Mouse (Mus musculus): ENCODE data around the gene Dtx3.

Gene Dtx3

DNA sequence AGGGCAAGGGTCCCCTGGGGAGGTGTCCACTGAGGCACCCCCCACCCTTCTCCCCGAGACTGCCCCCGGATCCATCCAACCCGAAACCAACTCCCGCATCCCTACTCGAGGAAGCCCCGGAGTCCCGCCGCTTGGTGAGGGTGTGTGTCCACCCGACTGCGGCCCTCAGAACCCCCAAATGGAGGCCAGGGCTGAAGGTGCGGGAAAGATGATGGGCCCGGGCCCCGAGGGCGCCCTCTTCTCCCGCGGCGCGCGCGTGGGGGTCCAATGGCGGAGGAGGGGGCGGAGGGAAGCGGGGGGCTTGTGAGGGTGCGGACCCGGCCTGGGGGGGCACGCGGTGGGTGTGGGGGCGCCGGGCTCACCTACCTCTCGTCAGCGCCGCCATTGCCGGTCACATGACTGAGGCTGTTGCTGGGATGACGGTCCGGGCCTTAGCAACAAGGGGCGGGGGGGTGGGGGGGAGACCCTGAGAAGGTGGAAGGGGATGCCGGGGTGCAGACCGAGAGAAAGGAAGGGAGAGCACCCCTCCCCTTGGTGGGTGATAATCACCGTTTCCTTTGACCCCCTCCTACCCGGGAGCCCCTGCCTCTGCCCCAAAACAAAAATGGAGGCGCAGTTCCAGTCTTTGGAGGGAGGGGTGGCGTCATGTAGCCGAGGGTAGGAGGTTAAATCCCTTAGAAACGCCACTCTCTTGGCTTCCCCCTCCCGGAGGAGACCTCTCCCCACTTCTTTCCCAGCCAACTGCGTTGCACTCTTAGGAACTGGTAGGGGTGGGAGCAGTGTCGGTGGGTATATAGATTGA lies at the start of gene Dtx3:
TSS of gene Dtx3 (minus strand) at position 401 of the 802 bp plus-strand sequence.
- peak; percentile 78 for DNase-seq

DNA sequence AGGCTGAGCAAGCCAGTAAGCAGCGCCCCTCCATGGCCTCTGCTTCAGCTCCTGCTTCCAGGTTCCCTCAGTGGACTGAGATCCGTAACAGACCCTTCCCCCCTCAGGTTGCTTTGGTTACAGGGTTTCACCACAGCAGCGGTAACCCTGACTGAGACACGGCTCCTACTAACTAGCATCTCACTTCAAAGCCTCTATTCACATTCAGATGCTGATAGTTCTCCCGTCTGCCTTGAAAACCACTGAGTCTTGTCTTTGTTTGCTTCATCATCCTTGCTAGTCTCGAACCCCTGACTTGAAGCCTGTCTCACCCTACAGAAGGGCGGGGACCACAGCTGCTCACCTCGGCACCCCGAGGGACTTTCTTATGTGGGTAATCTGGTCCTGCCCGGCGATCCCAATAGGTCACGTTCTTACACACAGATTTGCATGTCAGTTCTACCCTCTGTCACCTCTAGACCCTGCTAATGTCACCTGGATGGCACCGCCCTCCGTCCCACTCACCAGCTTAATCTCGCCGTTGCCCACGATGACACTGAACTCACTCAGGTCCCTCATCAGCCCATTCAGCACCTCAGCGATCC lies 42.8 kb upstream of the Dtx3 start:
- DNase-seq, result no peak

DNA sequence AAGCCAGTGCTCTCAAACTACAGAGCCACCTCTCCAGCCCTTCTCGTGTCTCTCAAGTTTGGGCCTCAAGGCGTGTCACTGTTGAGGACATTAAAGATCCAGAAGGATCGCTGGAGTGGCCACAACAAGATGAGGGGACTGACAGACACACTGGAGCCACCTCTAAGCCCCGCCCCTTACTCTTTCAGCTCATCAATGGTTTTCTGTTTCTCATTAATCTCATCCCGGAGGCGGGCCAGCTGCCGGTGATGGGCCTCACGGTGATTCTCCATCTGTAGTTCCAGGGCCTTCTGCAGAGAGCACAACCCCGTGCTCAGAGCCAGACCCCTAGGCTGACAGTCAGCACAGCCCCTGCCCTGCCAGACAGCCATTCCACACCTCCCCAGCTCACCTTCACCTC lies 41.0 kb upstream of the Dtx3 start:
- no peak for DNase-seq

DNA sequence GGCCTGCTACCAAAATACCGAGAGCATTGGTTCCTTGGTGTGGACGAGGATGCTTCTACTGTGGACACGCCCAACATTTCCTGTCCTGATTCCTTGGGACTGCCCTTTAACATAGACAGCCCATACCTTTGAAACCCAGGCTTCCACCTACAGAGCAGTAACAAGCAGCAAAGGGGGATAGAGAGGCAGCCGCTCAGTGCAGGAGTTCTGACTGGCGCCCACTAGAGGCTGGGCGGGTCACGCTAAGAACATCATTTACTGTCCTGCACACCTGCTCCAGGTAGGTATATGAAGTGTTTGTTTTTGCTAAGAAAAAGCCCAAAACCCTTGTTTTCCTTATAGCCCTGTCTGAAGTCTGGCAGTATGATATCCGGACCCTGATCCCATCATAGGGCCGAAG lies 37.6 kb upstream of the Dtx3 start:
- DNase-seq, result no peak

DNA sequence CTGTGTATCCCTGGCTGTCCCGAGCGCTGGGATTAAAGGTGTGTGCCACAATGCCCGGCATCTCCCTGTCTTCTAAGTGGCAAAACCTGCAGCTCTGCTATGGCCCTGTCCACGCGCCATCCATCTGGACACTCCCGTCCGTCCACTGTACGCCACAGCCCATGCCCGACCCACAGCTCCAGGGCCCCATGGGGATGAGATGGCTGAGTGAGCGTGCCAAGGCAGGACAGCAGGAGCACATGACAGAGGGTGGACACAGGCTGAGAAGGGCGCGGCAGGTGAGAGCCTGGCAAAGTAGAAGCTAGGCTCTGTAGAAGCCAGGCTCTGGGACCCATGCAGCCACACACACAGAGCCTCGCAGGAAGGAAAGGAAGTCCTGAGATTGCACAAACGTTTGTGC lies 36.2 kb upstream of the Dtx3 start:
- DNase-seq, result no peak

DNA sequence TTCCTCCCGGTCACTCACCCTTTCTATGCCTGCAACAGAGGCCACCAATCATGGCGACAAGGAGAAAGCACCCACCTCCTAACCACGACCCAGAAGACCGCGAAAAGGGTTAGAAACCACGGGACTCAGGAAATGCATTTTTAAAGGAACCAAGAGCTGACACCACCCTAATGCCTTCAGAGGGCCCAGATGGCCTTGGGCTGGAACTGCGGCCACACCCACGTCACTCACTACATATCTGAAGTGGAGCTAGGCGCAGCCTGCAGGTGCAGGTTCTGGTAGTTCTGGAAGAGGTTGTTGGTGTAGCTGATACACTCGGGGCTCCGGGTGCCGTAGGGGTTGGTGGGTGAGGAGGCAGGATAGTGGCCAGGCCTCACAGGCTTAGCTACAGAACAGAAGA lies 35.2 kb upstream of the Dtx3 start:
- DNase-seq, result no peak

DNA sequence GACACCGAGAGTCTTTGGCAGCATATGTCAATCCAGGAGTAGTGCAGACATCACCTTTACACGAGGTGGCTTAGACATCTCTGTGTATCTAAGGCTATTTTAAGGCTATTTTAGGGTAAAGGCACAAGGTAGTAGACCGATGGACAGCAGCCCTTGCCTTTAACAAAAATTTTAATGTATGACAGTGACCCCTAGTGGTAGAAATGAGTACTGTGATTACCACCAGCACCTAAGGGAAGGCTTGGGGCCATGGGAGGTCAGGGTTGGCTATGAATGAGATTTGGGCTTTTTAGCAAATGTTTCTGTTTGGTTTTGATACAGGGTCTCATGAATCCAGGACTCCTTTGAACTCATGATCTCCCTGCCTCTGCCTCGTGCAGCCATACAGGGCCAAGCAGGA lies 33.4 kb upstream of the Dtx3 start:
- DNase-seq, result peak; percentile 47

DNA sequence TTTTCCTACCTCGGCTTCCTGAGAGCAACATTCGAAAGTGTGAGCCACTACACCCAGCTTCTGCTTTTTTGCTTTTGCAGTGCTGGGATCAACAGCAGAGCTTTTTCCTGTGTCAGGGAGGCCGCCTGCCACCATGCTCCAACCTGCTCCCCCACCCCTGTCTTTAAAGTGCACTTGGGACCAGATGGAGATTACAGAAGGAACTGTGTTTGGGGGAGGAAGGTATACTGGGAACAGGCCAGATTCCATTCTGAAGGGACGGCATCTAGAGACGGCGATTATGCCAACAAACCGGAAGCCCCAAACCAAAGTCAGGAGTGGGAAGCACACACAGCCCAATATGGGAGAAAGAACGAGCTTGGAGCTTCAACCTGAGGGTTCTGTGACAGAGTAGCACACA lies 31.6 kb upstream of the Dtx3 start:
- no peak for DNase-seq

DNA sequence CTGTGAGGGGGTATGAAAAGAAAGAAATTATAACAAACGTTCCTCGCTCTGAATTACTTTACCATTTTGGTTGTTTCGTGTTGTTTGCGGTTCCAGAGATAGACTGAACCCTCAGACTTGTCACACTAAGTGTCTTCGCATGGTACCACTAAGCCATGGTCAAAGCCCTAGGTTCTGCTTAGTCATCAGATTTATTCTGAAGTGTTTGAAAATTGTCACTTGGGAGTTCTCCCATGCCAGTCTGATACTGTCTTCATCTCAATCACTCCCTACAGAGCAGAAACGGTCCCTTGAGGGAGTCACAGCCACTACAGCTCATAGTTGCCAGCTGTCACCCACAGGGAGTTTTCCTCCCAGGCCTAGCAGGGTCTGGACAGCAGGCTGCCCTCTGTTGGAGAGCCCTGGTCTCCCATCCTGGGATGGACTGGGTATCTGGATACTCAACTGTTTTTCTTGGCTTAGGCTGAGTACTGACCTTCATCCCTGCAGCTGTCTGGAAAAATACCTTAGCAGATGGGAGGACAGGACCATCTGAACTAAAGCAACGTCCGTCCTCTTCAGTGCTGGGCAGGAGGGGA lies 30.9 kb upstream of the Dtx3 start:
- DNase-seq, result peak; percentile 58

DNA sequence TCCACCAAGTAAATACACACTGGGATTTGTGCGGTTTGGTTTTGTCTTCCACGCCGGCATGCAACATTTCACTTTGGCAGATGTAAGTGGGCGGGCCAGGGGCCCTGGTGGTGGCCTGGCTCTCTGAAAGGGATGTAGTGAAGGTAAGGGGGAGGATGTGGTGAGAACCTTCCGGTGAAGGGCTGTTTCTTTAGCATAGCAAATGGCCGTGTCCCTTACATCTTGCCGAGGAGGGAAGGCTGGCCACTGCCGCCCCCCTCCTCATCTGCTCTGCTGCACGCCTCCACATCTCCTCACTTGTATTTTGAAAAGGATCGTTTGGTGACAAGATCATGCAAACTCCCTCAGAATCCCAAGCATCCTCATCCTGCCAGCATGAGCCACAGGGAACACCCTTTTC lies 30.2 kb upstream of the Dtx3 start:
- DNase-seq, result no peak

DNA sequence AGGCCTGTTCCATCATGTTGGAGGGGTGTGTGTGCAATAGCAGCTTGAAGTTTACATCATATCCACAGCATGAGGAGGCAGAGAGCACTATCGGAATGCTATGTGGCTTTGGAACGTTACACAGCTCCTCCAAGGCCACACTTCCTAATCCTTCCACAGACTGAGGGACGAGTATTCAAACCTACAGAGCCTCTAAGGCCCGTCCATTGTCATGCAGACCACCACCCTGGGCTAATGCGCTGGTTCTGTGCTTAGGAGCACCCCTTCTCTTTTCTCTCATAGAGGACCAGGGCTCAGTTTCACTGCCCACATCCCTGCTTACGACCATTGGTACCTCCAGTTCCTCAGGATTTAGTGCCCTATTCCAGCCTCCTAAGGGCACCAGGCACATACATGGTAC lies 29.7 kb upstream of the Dtx3 start:
- DNase-seq, result no peak

DNA sequence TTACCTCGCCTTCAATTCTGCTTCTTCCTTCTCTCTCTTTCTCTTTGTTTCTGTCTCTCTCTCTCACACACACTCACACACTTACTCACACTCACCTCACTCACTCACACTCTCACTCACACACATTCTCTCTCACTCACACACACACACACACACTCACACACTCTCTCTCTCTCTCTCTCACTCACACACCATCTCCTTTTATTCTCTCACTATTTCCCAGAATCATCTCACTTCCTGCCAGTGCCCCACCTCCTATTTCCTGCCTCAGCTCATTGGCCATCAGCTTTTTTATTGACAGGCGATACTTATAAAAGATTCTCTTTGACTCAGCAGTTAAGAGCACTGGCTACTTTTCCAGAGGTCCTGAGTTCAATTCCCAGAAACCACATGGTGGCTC lies 22.8 kb upstream of the Dtx3 start:
- no peak for DNase-seq

DNA sequence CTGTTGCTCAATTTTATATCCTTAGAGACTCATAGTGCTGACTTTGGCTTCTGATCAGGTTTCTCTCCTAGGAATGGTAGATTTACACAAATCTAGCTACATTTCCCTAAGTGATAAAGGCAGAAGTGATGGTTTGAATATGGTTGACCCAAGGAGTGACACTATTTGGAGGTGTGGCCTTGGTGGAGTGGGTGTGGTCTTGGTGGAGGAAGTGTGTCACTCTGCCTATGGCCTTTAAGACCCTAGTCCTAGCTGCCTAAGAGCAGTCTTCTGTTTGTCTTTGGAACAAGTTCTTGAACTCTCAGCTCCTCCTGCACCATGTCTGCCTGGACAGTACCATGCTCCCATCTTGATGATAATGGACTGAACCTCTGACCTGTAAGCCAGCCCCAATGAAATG lies 21.6 kb upstream of the Dtx3 start:
- DNase-seq, result no peak

DNA sequence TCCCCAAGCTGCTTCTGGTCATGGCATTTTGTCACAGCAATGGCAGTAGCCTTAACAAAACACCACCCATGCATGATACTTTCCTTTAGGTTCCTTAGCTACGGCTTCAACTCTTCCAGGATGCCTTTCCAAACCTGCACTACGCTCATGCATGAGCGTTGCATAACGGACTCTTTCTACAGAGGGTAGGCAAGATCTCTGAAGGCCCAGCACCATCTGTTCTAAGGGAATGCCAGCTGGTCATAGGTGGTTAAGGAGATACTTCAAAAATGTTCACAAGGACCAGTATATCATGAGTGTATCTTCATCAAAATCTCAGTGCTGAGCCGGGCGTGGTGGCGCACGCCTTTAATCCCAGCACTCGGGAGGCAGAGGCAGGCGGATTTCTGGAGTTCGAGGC lies 20.9 kb upstream of the Dtx3 start:
- no peak for DNase-seq

DNA sequence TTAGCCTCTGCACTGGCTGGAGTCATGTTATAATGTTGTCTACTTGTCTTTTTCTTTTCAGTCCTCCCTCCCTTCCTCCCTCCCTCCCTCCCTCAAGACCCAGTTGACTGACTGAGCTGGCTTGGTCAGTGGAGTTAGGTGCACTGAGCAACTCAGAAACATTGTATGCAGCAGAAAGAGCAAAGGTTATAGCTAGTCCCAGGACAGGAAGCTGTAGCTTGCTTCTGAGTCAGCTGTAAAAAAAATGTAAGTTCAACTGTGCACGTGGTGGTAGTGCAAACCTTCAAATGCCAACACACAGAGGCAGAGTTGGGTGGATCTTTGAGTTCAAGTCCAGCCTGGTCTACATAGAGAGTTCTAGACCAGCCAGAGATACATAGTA lies 18.9 kb upstream of the Dtx3 start:
- no peak for DNase-seq

DNA sequence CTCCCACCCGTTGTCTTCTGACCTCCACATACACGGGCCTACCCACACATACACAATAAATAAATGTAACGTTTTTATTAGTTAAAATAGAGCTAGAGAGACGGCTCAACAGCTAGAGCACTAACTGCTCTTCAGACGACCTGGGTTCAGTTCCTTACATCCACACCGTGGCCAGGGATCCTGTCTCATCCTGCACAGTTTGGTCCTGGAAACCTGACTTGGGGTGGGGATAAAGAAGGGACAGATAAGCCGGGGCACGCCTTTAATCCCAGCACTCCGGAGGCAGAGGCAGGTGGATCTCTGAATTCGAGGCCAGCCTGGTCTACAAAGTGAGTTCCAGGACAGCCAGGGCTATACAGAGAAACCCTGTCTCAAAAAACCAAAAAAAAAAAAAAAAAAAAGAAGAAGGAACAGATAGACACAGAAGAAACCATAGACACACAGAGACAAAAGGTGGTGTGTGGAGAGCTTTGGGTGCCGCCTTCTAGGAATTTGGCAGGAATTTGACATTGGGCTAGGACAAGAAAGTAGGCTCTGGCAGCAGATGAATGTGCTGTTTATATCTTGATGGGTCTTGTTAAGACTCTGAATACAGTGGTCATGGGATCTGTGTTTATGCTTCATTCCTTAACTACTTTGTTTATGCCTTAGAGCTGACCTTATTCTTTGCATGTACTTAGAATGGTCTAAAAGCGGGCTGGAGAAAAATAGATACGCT lies 18.3 kb upstream of the Dtx3 start:
- DNase-seq, result no peak

DNA sequence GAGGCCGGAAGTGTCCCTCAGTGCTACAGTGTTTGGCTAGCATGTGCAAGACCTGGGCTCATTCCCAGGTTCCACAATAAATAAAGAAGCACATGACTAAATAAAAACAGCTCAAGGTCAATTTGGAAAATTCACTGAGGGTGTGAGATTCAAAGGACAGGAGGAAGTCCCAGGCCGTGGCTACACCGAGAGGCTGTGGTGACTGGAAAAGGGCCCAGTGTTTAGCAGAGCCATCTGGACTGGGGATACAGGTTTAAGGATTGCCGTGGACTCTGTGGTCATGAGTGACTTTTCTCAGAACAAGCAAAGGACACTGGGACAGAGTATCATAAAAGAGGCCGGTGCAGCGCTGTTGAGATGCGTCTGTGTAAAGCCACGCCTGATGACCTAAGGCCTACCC lies 17.7 kb upstream of the Dtx3 start:
- no peak for DNase-seq

DNA sequence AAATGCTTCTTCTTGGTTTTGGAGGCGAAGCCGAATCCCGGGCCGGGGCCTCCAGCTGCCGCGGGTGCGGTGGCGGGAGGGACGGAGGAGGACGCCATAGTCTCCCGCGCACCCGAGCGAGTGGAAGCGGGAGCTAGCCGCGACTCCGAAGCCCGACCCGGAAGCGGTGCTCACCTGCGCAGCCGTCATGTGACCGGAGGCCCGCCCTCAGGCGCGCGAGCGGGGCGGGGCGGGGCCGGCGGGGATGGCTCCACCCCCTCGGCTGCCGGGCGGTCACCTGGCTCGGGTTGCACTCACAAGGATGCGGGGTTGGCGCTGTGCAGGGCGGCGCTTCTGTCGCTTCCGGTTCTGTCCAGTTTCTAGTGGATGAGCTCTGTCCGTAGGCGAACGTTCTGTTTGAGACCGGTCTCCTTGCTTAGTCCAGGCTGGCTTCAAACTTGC lies 15.9 kb upstream of the Dtx3 start, which contains the start of gene Pip4k2c:
TSS of gene Pip4k2c (minus strand) at position 172 of the 441 bp plus-strand sequence.
- DNase-seq, result peak; percentile 95

DNA sequence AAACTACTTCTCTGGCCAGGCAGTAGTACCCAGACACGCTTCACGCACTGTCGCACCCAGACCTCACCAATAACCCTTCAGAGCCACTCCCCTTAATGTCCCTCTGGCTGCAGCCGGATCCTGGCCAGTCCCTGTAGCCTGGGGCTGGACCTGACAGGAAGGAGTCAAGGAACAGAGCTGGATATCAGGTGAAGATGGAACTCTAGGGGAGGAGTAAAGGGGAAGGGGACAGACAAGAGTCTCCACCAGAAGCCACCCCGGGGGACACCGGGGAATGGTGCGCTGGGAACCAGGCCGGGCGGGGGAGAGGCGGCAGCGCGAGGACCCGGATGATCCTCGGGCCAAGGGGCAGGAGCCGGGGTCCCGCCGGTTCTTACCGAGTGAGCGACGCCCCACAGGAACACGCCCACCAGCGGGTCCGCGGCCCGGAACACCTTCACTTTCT lies 15.5 kb upstream of the Dtx3 start:
- peak; percentile 78 for DNase-seq

DNA sequence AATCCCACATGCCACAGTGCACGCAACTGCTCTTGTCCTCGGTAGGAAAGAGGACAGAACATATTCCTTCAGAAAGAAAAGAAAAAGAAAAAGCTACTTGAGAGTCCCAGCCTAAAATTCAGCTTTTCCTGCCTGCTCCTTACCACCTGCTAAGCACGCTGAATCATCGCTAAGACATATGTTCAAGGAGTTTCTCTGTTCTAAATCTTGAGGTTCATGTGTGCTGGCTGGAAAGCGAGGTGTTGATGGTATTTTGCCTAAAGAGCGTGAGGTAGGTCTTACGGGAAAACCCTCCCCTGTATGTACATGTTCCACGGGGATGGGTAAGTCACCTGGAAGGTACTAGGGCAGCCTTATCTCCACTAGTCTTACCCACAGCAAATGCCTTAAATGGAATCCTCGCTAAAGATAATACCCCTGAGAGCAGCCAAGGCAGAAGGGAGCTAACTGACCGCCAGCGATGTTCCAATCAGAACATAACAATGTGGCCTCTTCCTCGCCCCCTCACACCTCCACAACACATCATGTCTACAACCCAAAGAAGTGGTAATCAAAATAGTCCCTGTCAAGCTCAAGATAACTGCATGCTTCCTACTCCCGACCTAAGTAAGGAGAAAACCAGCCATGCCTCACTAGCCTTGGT lies 14.5 kb upstream of the Dtx3 start:
- no peak for DNase-seq

DNA sequence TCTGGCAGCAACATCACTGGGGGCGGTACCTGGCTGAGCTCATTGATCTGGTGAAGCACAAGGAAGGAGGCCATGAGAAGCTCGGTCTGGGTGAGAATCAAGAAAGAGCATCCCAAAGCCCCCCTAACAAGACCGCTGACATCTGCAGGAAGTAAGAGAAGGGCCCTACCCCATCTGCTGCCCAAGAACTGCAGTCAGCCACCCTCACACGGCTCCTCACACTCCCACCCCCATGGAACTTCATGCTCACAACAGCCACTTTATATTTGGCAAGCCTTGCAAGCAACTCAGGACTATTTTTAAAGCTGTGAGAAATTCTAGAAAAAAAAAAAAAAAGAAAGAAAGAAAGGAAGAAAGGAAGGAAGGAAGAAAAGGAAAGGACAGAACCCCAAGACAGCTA lies 13.4 kb upstream of the Dtx3 start:
- no peak for DNase-seq

DNA sequence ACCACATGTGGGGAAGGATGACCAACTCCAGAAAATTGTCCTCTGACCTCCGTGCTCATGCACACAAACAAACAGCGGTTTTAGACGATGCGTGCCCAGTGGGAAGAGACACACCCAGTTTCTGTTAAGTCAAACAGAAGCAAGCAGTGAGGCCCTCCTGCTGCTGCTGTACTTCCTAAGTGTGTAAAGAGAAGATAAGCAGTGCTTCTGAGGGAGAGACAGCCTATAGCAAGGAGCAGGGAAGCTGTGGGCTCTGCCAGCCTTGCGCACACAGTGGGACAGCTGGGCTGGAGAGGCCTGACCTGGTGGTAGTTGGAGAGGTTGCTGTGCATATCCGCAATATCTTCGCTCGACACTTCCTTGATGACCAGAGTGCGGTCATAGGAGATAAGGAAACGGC lies 9.8 kb upstream of the Dtx3 start:
- no peak for DNase-seq

DNA sequence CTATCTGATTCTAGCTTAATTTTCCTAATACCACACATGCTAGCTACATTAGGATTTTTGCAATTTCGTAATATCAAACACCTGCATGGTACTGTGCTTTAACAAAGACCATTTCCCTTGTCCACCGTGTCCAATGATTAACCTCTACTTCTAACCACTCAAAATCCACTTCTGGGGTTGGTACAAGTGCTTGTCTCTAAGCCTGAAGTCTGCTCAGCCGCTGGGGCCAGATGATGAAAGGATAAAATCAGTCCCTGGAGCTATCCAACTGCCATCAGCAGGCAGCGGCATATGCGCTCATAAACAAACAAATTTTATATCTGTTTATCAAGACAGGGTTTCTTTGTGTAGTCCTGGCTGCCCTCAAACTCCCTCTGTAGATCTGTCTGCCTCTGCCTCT lies 9.1 kb upstream of the Dtx3 start:
- DNase-seq, result no peak
